Mouse (Mus musculus): Measurements from ENCODE around the gene Vars2. TPM values are rescaled to one million over a fixed set of nuclear protein-coding genes. Genes with fewer than 3 reads are reported as not detected.

Gene Vars2
- total and polyA plus RNA-seq, 2 experiments from 2014 or later, result 10.4 to 42.0 TPM

- Histone ChIP-seq H3K27ac (ENCODE audit: low read depth, low read length) (no peak overlapping the region), H3K4me3 (ENCODE audit: low read depth, low read length) (no peak overlapping the region), H3K27me3 (ENCODE audit: insufficient read depth, low read length) (no peaks in the 10 kb centered on the region), H3K9ac (no peak overlapping the region), H3K4me2 (ENCODE audit: low read depth) (no peak overlapping the region), H3K36me3 (ENCODE audit: insufficient read depth) (peaks cover 46% of the 10 kb centered on the region), H3K9me3 (ENCODE audit: low read length) (no peaks in the 10 kb centered on the region), H3K4me1 (ENCODE audit: insufficient read depth) (peaks cover 15% of the 10 kb centered on the region)
- DNase-seq (no peak), ATAC-seq (no peak)
- WGBS, result 86% methylated on average over 5 of the region's 5 CpGs
- no peak for TF ChIP-seq CTCF (IDR thresholded peaks at IDR 0.05; ENCODE audit: low read depth)
These were observed 26.5 kb upstream of the Vars2 start for GRCm38 (mm10) chr17:35693906-35694305.

- Histone ChIP-seq H3K4me3 (ENCODE audit: low read depth, low read length) (no peak overlapping the region), H3K9me3 (ENCODE audit: low read length) (no peaks in the 10 kb centered on the region), H3K27ac (ENCODE audit: low read depth, low read length) (no peak overlapping the region), H3K36me3 (ENCODE audit: insufficient read depth) (peaks cover 62% of the 10 kb centered on the region), H3K4me2 (ENCODE audit: low read depth) (no peak overlapping the region), H3K4me1 (ENCODE audit: insufficient read depth) (peaks cover 9% of the 10 kb centered on the region), H3K9ac (no peak overlapping the region), H3K27me3 (ENCODE audit: insufficient read depth, low read length) (no peaks in the 10 kb centered on the region)
- DNase-seq (no peak), ATAC-seq (no peak)
- WGBS, result 78% methylated on average over 4 of the region's 4 CpGs
- no peak for TF ChIP-seq CTCF (IDR thresholded peaks at IDR 0.05; ENCODE audit: low read depth)
These were observed 25.0 kb upstream of the Vars2 start for GRCm38 (mm10) chr17:35692368-35692767.

GRCm38 (mm10) chr17:35691811-35692210 lies 24.4 kb upstream of the Vars2 start:
- DNase-seq (no peak), ATAC-seq (no peak)
- Histone ChIP-seq H3K27ac (ENCODE audit: low read depth, low read length) (no peak overlapping the region), H3K9me3 (ENCODE audit: low read length) (no peaks in the 10 kb centered on the region), H3K36me3 (ENCODE audit: insufficient read depth) (peaks cover 67% of the 10 kb centered on the region), H3K4me3 (ENCODE audit: low read depth, low read length) (no peak overlapping the region), H3K4me1 (ENCODE audit: insufficient read depth) (peaks cover 3% of the 10 kb centered on the region; the same call in 1 of the 2 replicates), H3K4me2 (ENCODE audit: low read depth) (no peak overlapping the region), H3K27me3 (ENCODE audit: insufficient read depth, low read length) (no peaks in the 10 kb centered on the region), H3K9ac (no peak overlapping the region)
- 85% methylated on average over 4 of the region's 4 CpGs for WGBS
- no peak for TF ChIP-seq CTCF (IDR thresholded peaks at IDR 0.05; ENCODE audit: low read depth)

DNA sequence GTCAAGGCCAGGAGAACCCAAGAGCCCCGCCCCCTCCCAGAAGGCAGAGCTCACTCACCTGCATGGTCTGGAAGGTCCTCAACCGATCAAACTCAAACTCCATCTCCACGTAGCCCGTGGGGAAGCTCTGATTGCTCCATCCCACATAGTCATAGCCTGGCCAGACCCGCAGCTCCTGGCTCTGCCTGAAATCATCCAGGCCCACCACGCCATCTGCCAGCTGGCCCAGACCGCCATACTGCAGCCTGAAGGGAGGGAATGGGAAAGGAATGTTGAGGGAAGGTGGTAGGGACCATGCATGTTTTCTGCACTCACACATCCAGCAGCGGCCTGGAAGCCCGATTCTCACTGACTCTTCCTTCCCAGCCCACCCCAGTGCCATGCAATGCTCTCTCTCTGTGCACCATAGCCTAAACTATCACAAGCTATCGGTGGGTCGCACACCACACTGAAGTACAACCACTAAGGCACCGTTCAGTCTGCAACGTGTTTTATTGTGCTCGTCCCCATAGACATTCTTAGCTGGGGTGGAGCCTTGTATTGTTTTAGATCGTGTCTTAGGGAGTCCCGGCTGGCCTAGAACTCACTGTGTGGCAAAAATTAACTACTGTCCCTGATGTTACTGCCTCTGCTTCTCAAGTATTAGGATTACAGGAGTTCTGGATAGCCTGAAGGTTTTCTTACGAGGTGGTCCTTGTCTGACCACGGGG lies 22.7 kb upstream of the Vars2 start:
- H3K4me2 ChIP-seq (ENCODE audit: low read depth), result no peak overlapping the region
- no peak overlapping the region for H3K27ac ChIP-seq (ENCODE audit: low read depth, low read length)
- no peaks in the 10 kb centered on the region for H3K9me3 ChIP-seq (ENCODE audit: low read length)
- peaks cover 83% of the 10 kb centered on the region for H3K36me3 ChIP-seq (ENCODE audit: insufficient read depth)
- WGBS, result 88% methylated on average over 18 of the region's 18 CpGs
- TF ChIP-seq CTCF (IDR thresholded peaks at IDR 0.05; ENCODE audit: low read depth), result no peak
- no peak overlapping the region for H3K4me3 ChIP-seq (ENCODE audit: low read depth, low read length)
- no peaks in the 10 kb centered on the region for H3K27me3 ChIP-seq (ENCODE audit: insufficient read depth, low read length)
- H3K9ac ChIP-seq, result no peak overlapping the region
- no peak for ATAC-seq
- no peaks in the 10 kb centered on the region for H3K4me1 ChIP-seq (ENCODE audit: insufficient read depth)
- DNase-seq, result no peak

- 90% methylated on average over 25 of the region's 25 CpGs for whole genome bisulfite sequencing
- no peak; the same call in 1 of the 2 replicates for TF ChIP-seq CTCF (IDR thresholded peaks at IDR 0.05; ENCODE audit: low read depth)
- ATAC-seq, result no peak
- no peak overlapping the region for H3K9ac ChIP-seq
- no peak overlapping the region for H3K27ac ChIP-seq (ENCODE audit: low read depth, low read length)
- H3K4me1 ChIP-seq (ENCODE audit: insufficient read depth), result no peaks in the 10 kb centered on the region
- H3K9me3 ChIP-seq (ENCODE audit: low read length), result no peaks in the 10 kb centered on the region
- peaks cover 94% of the 10 kb centered on the region for H3K36me3 ChIP-seq (ENCODE audit: insufficient read depth)
- no peak overlapping the region for H3K4me2 ChIP-seq (ENCODE audit: low read depth)
- no peak overlapping the region for H3K4me3 ChIP-seq (ENCODE audit: low read depth, low read length)
- no peaks in the 10 kb centered on the region for H3K27me3 ChIP-seq (ENCODE audit: insufficient read depth, low read length)
- DNase-seq, result no peak
These were observed 21.2 kb upstream of the Vars2 start for GRCm38 (mm10) chr17:35688347-35689175.

DNA sequence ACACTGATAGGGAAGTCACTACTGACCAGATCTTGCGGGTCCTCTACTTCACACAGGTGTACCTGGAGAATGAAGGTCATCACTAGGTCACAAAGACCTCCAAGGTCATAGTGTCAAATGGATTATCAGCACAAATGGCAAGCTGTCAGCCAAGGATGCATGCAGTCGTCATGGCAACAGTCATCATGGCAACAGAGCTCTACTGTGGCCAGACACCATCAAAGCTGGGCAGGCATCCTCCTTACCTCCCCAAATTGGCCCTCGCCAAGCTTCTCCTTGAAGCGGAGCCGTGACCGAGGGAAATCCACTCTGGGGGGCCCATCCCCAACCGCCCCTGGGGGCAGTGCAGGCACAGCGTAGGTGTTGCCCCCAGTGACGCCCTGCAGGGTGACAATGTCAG lies 17.7 kb upstream of the Vars2 start:
- Histone ChIP-seq H3K4me1 (ENCODE audit: insufficient read depth) (no peaks in the 10 kb centered on the region), H3K36me3 (ENCODE audit: insufficient read depth) (peaks cover 92% of the 10 kb centered on the region), H3K4me2 (ENCODE audit: low read depth) (no peak overlapping the region), H3K9ac (no peak overlapping the region; the same call in 1 of the 2 replicates), H3K4me3 (ENCODE audit: low read depth, low read length) (no peak overlapping the region), H3K9me3 (ENCODE audit: low read length) (no peaks in the 10 kb centered on the region), H3K27me3 (ENCODE audit: insufficient read depth, low read length) (no peaks in the 10 kb centered on the region), H3K27ac (ENCODE audit: low read depth, low read length) (no peak overlapping the region)
- peak; percentile 14; the same call in 1 of the 2 replicates for ATAC-seq
- TF ChIP-seq CTCF (IDR thresholded peaks at IDR 0.05; ENCODE audit: low read depth), result no peak
- DNase-seq, result no peak
- WGBS, result 62% methylated on average over 9 of the region's 9 CpGs

- ATAC-seq (no peak), DNase-seq (no peak)
- no peak overlapping the region for H3K27ac ChIP-seq (ENCODE audit: low read depth, low read length)
- H3K36me3 ChIP-seq (ENCODE audit: insufficient read depth), result peaks cover 64% of the 10 kb centered on the region
- H3K9ac ChIP-seq, result no peak overlapping the region
- H3K9me3 ChIP-seq (ENCODE audit: low read length), result no peaks in the 10 kb centered on the region
- H3K4me1 ChIP-seq (ENCODE audit: insufficient read depth), result no peaks in the 10 kb centered on the region
- H3K4me3 ChIP-seq (ENCODE audit: low read depth, low read length), result no peak overlapping the region
- WGBS, result 84% methylated on average over 13 of the region's 13 CpGs
- H3K4me2 ChIP-seq (ENCODE audit: low read depth), result no peak overlapping the region
- H3K27me3 ChIP-seq (ENCODE audit: insufficient read depth, low read length), result no peaks in the 10 kb centered on the region
- no peak for TF ChIP-seq CTCF (IDR thresholded peaks at IDR 0.05; ENCODE audit: low read depth)
These were observed 14.6 kb upstream of the Vars2 start for GRCm38 (mm10) chr17:35681986-35682385.

All from forebrain, postnatal 0 days (tissue).